Mouse (Mus musculus) midbrain, embryonic 12.5 days (tissue): ENCODE data around the gene Cyp8b1. TPM values are rescaled to one million over a fixed set of nuclear protein-coding genes. Genes with fewer than 3 reads are reported as not detected.

Experiments used
- ATAC-seq: fragments of 200-750 bp; cut with Nextera tagmentation; 2 replicates; pipeline ENCODE4 v1.8.0; 2017; ENCODE audit warnings: low read depth, moderate TSS enrichment, moderate library complexity; ENCODE audit not compliant: low FRiP score
- H3K27ac ChIP-seq: fragments of 300-500 bp; sonication (generic); replicated peaks from 2 replicates; pipeline ENCODE4 v1.5.1; 2016; ENCODE audit warnings: mild to moderate bottlenecking
- H3K27me3 ChIP-seq: fragments of 300-500 bp; sonication (generic); 2 replicates; pipeline ENCODE4 v1.6.1; 2016; ENCODE audit warnings: mild to moderate bottlenecking
- H3K36me3 ChIP-seq: fragments of 300-500 bp; sonication (generic); 2 replicates; pipeline ENCODE4 v1.6.1; 2016
- H3K4me1 ChIP-seq: fragments of 300-500 bp; sonication (generic); 2 replicates; pipeline ENCODE4 v1.6.1; 2016
- H3K4me2 ChIP-seq: fragments of 300-500 bp; sonication (generic); replicated peaks from 2 replicates; pipeline ENCODE4 v1.6.1; 2016; ENCODE audit warnings: mild to moderate bottlenecking, moderate library complexity
- H3K4me3 ChIP-seq: fragments of 300-500 bp; sonication (generic); 2 replicates; pipeline ENCODE4 v1.5.1; 2016; ENCODE audit warnings: mild to moderate bottlenecking
- H3K9ac ChIP-seq: fragments of 300-500 bp; sonication (generic); replicated peaks from 2 replicates; pipeline ENCODE4 v1.6.1; 2016; ENCODE audit warnings: mild to moderate bottlenecking, moderate library complexity
- H3K9me3 ChIP-seq: fragments of 300-500 bp; sonication (generic); 2 replicates; pipeline ENCODE4 v1.6.1; 2016; ENCODE audit warnings: mild to moderate bottlenecking
- WGBS: fragments of 180-500 bp; shearing (Covaris S2); methylation state at CpG from one replicate; pipeline ENCODE4 v1.1.7; 2016; 5-methylcytosine and 5-hydroxymethylcytosine counted together
- polyA plus RNA-seq: library from polyadenylated mRNA; unstranded; fragments of >200 nt; fragmentation: Nextera tagmentation; extraction: Ambion mirVana; gene quantifications from 2 replicates; pipeline ENCODE4 v1.2.1, GENCODE M21; 2016

Cyp8b1 gene
- polyA plus RNA-seq, 1 experiment from 2014 or later = not detected

GRCm38 (mm10) chr9:121880840-121881239 lies 35.3 kb downstream of the Cyp8b1 start:
- no peak overlapping the region for H3K9ac ChIP-seq
- no peak overlapping the region for H3K27ac ChIP-seq
- H3K36me3 ChIP-seq = no peaks in the 10 kb centered on the region
- H3K27me3 ChIP-seq = no peaks in the 10 kb centered on the region
- no peaks in the 10 kb centered on the region for H3K9me3 ChIP-seq
- WGBS = 25% methylated on average over 14 of the region's 14 CpGs
- 0 out of 2 replicates have a peak overlapping the region, but pooled peaks have one; percentile 14 for H3K4me2 ChIP-seq
- no peak overlapping the region for H3K4me3 ChIP-seq
- H3K4me1 ChIP-seq = no peaks in the 10 kb centered on the region
- ATAC-seq = no peak

- no peak overlapping the region for H3K9ac ChIP-seq
- no peak overlapping the region for H3K4me3 ChIP-seq
- H3K27ac ChIP-seq = no peak overlapping the region
- no peaks in the 10 kb centered on the region for H3K9me3 ChIP-seq
- no peak overlapping the region for H3K4me2 ChIP-seq
- 20% methylated on average over 3 of the region's 3 CpGs for WGBS
- no peaks in the 10 kb centered on the region for H3K4me1 ChIP-seq
- H3K27me3 ChIP-seq = no peaks in the 10 kb centered on the region
- H3K36me3 ChIP-seq = no peaks in the 10 kb centered on the region
- ATAC-seq = no peak
These were observed 38.9 kb downstream of the Cyp8b1 start for GRCm38 (mm10) chr9:121877052-121877740.

- Histone ChIP-seq H3K27ac (no peak overlapping the region), H3K9ac (no peak overlapping the region), H3K27me3 (no peaks in the 10 kb centered on the region; the same call in 1 of the 2 replicates), H3K4me3 (no peak overlapping the region), H3K4me2 (no peak overlapping the region), H3K36me3 (no peaks in the 10 kb centered on the region), H3K9me3 (no peaks in the 10 kb centered on the region), H3K4me1 (0 out of 2 replicates have a peak, but pooled peaks cover 6% of the 10 kb centered on the region)
- ATAC-seq = no peak
These were observed 42.5 kb downstream of the Cyp8b1 start for GRCm38 (mm10) chr9:121873578-121873977.

GRCm38 (mm10) chr9:121872062-121872683 lies 43.9 kb downstream of the Cyp8b1 start:
- H3K9ac ChIP-seq = no peak overlapping the region
- no peak overlapping the region for H3K27ac ChIP-seq
- 85% methylated on average over 2 of the region's 2 CpGs for WGBS
- H3K4me3 ChIP-seq = no peak overlapping the region
- H3K27me3 ChIP-seq = no peaks in the 10 kb centered on the region; the same call in 1 of the 2 replicates
- H3K9me3 ChIP-seq = no peaks in the 10 kb centered on the region
- no peak for ATAC-seq
- no peak overlapping the region for H3K4me2 ChIP-seq
- no peaks in the 10 kb centered on the region for H3K36me3 ChIP-seq
- 0 out of 2 replicates have a peak, but pooled peaks cover 6% of the 10 kb centered on the region for H3K4me1 ChIP-seq

GRCm38 (mm10) chr9:121869973-121870515 lies 46.1 kb downstream of the Cyp8b1 start:
- Histone ChIP-seq H3K9ac (no peak overlapping the region), H3K36me3 (no peaks in the 10 kb centered on the region), H3K4me2 (no peak overlapping the region), H3K4me3 (no peak overlapping the region), H3K27ac (no peak overlapping the region), H3K27me3 (no peaks in the 10 kb centered on the region; the same call in 1 of the 2 replicates), H3K9me3 (no peaks in the 10 kb centered on the region), H3K4me1 (0 out of 2 replicates have a peak, but pooled peaks cover 6% of the 10 kb centered on the region)
- no peak for ATAC-seq
- 69% methylated on average over 4 of the region's 4 CpGs for WGBS

GRCm38 (mm10) chr9:121869432-121869831 lies 46.7 kb downstream of the Cyp8b1 start:
- Histone ChIP-seq H3K9ac (no peak overlapping the region), H3K27me3 (no peaks in the 10 kb centered on the region; the same call in 1 of the 2 replicates), H3K4me1 (0 out of 2 replicates have a peak, but pooled peaks cover 6% of the 10 kb centered on the region), H3K4me3 (no peak overlapping the region), H3K4me2 (no peak overlapping the region), H3K9me3 (no peaks in the 10 kb centered on the region), H3K27ac (no peak overlapping the region), H3K36me3 (no peaks in the 10 kb centered on the region)
- no peak for ATAC-seq
- 88% methylated on average over 5 of the region's 5 CpGs for WGBS

- H3K9ac ChIP-seq = no peak overlapping the region
- no peaks in the 10 kb centered on the region for H3K9me3 ChIP-seq
- H3K4me2 ChIP-seq = no peak overlapping the region
- no peak overlapping the region for H3K27ac ChIP-seq
- WGBS = 90% methylated on average over 6 of the region's 6 CpGs
- no peaks in the 10 kb centered on the region for H3K36me3 ChIP-seq
- H3K4me1 ChIP-seq = 0 out of 2 replicates have a peak, but pooled peaks cover 6% of the 10 kb centered on the region
- H3K4me3 ChIP-seq = no peak overlapping the region
- no peak for ATAC-seq
- H3K27me3 ChIP-seq = no peaks in the 10 kb centered on the region; the same call in 1 of the 2 replicates
These were observed 47.9 kb downstream of the Cyp8b1 start for GRCm38 (mm10) chr9:121868236-121868635.

- H3K36me3 ChIP-seq = no peaks in the 10 kb centered on the region
- no peak overlapping the region for H3K4me3 ChIP-seq
- ATAC-seq = no peak
- 0 out of 2 replicates have a peak, but pooled peaks cover 6% of the 10 kb centered on the region for H3K4me1 ChIP-seq
- no peaks in the 10 kb centered on the region; the same call in 1 of the 2 replicates for H3K27me3 ChIP-seq
- H3K9ac ChIP-seq = no peak overlapping the region
- no peak overlapping the region for H3K4me2 ChIP-seq
- H3K27ac ChIP-seq = no peak overlapping the region
- H3K9me3 ChIP-seq = no peaks in the 10 kb centered on the region
- 92% methylated on average over 6 of the region's 6 CpGs for WGBS
These were observed 48.5 kb downstream of the Cyp8b1 start for GRCm38 (mm10) chr9:121867632-121868031.

- Histone ChIP-seq H3K9me3 (no peaks in the 10 kb centered on the region), H3K4me1 (0 out of 2 replicates have a peak, but pooled peaks cover 6% of the 10 kb centered on the region), H3K27me3 (no peaks in the 10 kb centered on the region; the same call in 1 of the 2 replicates), H3K36me3 (no peaks in the 10 kb centered on the region), H3K4me2 (no peak overlapping the region), H3K4me3 (no peak overlapping the region), H3K9ac (no peak overlapping the region), H3K27ac (no peak overlapping the region)
- WGBS = 55% methylated on average over 3 of the region's 3 CpGs
- ATAC-seq = no peak
These were observed 50.6 kb downstream of the Cyp8b1 start for GRCm38 (mm10) chr9:121865425-121866008.

- Histone ChIP-seq H3K36me3 (no peaks in the 10 kb centered on the region), H3K9me3 (no peaks in the 10 kb centered on the region), H3K27me3 (no peaks in the 10 kb centered on the region; the same call in 1 of the 2 replicates), H3K4me2 (no peak overlapping the region), H3K27ac (no peak overlapping the region), H3K4me3 (no peak overlapping the region), H3K9ac (no peak overlapping the region), H3K4me1 (0 out of 2 replicates have a peak, but pooled peaks cover 3% of the 10 kb centered on the region)
- 76% methylated on average over 4 of the region's 4 CpGs for WGBS
- ATAC-seq = no peak
These were observed 51.3 kb downstream of the Cyp8b1 start for GRCm38 (mm10) chr9:121864837-121865236.
